Mouse (Mus musculus): ENCODE measurements around the gene Zfp771.

DNA sequence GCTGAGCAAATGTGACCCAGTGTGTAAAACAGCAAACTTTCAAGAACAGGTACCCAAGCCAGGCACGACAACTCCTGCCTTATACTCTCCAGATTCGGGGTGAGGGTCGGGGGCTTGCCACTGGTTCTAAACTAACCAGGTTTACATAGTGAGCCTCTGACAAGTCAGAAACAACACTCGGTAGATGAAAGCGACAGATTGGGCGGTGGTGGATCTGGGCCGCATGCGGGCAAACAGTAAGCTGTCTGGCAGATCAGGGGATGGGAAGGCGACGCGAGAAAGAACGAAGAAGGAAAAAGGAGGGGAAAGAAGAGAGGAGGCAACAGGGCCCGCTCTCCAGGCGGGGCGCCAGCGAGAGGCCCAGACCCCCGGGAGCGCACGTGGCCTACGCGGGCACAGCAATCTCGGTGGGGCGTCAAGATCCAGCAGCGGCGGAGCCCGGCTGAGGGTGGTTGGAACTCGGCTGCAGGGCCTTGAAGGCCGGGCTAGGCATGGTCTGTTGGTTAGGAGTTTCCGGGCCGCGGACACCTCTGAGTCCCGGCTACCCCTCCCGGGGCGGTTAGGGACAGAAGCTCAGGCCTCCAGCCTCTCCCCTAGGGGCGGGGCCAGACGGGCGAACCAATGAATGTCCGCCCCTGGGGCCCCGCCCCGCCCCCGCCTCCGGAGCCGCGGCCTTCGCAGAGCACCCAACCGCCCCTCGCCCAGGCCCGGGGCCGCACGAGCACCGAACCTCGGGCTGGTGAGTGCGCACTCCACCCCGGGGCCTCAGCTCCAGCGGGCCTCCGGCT is at the start of gene Zfp771:
- peak; percentile 9; the same call in 1 of the 2 replicates for TF ChIP-seq CTCF (IDR thresholded peaks at IDR 0.05; ENCODE audit: borderline replicate concordance, extremely low read depth, insufficient read depth, insufficient read length)
- TF ChIP-seq POLR2A (IDR thresholded peaks at IDR 0.05; ENCODE audit: borderline replicate concordance, extremely low read depth, insufficient read depth, insufficient read length, poor library complexity, severe bottlenecking): peak; percentile 87; the same call in 1 of the 2 replicates
